Mouse (Mus musculus): ENCODE measurements around the gene Ephb6.
"Not testable (repeated sequence)": the region's sequence is repeated elsewhere in the genome, so short reads cannot be mapped to it uniquely, and the experiment has no call there.

Ephb6 gene

DNA sequence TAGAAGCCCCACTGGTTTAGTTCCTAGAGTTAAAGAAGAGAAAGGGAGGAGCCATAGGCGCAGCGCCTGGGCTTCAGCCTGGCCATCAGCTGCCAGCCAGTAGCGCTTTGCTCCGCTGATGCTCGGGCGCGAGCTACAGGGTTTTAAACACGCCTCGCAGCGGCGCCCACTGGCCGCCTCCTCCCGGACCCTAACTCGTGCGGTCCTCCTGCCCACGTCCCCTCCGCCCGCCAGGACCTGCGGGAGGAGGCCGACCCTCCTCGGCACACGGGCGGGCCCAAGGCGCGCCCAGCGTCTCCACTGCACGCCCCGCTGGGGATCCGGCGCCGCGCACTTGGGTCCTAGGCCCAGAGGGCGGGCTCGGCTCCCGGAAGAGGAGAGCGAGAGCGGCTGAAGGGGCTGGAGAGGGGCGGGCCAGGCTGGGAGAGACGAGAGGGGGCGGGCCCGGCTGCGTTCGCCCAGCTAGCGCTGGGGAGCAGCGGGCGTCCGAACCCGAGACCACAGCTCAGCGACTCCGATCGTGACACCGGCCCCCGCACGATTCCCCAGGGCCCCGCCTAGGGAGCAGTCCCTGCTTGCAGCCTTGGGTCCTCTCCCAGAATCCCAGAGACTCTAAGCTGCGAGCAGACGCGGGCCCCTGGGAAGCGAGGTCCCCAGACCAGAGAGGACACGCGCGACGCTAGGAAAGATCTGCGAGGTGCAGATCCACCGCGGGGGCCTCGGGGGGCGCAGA, at the start of gene Ephb6:
Gene Ephb6, plus strand, starts transcription at position 422 of the 733 bp plus-strand sequence.
- DNase-seq (ENCODE audit: low spot score in 2 of 2): no peak

DNA sequence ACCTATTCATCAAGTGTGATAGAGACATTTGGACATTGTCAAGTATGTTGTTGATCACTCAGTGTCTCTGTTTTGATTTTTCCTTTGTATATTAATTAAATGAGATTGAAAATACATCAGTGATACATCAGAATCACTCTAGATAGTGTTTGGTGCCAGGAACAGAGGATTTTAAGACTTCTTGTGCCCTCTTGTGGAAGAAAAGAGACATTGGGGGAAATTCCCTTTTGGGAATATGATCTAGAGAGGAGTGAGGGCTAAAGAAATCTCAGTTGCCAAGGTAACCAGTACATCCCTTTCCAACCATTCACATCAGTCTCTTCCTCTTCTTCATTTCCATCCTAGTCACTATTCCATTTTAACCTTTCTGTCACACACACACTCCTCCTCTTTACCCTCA, 48.9 kb upstream of the Ephb6 start:
- DNase-seq (ENCODE audit: low spot score in 2 of 2): no peak

DNA sequence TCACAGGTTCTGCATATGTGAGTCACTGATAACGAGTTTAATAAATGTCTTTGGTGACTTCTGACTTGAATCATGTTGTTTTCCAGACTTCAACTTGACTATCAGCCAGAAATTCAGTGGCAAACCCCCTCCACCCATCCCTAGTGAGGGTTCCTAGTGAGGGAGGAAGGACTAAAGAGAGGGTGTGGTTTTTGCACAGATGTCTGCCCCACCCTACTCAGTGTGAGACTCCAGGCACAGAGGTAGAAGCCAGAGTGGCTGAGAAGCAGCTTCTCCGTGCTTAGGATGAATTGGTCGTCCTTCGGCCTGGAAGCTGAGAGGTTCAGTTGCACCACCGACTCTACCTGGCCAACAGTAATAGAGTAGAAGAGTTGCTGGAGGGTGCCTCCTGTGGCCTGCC, 47.8 kb upstream of the Ephb6 start:
- no peak for DNase-seq (ENCODE audit: low spot score in 2 of 2)

- no peak for DNase-seq (ENCODE audit: low spot score in 2 of 2)
Observed at GRCm38 (mm10) chr6:41558271-41558670, 47.0 kb upstream of the Ephb6 start.

DNA sequence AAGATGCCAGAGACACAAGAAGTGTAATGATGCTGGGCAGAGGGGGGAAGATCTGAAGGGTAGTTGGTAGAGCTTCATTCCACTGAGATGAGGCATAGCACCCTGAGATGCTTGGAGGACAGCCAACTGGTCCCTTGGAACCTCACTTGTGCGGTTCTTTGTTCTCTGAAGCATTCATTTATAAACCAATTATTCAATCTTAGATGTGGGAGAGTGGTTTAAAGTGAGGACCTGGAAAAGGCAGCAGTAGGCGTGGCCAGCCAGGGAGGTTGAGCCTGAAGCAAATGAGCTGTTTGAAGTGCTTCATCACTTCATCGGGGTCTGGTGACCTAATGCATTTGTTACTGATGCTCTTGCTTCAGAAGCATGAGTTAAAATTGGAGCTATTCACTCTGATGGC, 46.0 kb upstream of the Ephb6 start:
- DNase-seq (ENCODE audit: low spot score in 2 of 2): no peak

GRCm38 (mm10) chr6:41560273-41560672, 45.0 kb upstream of the Ephb6 start:
- DNase-seq (ENCODE audit: low spot score in 2 of 2): peak in 1 of 2 experiments; percentile 40

DNA sequence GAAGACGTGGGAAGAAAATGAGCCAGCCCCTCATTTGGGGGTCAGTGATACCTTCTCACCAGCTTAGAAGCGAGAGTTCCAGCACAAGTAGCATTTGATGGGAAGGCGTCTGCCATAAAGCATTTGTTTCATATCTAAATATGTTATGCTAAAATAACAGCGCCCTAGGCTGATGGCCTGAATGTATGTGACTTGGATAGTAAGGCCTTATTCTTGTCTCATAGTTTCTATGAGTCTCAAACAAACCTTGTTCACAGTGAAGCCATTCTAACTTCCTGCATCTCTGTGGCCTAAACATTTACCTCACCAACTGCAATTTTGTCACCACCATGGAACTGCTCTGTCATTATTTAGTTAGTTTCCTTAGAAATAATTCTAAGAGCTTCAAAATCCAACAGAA, 42.7 kb upstream of the Ephb6 start:
- no peak for DNase-seq (ENCODE audit: low spot score in 2 of 2)

GRCm38 (mm10) chr6:41563104-41563951, 42.0 kb upstream of the Ephb6 start:
- DNase-seq (ENCODE audit: low spot score in 2 of 2): not testable (repeated sequence)

DNA sequence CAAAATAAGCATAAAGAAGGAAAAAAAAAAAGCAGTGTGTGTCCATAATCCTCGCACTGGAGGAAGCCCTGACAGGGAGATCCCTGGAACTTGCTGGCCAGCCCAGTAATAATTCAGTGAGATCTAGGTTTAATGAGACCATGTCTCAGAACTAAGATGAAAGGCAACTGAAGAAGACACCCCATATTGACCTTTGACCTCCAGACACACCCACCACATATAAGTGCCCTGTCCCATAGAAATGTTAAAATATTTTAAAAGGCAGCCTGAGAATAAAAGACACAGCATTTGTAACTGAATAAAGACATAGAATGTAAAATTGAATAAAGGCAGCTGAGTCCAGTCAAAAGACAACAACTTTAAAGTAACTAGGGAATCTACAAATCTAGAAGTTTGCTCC, 40.0 kb upstream of the Ephb6 start:
- DNase-seq (ENCODE audit: low spot score in 2 of 2): no peak

DNA sequence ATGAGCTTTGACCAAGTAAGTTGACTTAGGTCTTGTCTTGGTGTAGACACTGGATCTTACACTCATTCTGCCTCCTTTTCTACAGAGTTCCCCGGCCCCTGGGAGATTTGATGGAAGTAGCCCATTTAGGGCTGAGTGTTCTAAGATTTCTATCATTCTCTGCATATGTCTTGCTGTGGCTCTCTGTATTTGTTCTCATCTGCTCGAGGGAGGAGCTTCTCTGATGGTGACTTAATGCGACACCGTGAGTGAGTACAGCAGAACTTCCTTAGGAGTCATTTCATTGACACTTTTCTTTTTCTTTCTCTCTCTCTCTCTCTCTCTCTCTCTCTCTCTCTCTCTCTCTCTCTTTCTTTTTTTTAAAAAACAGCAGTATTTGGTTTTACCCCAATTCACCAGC, 38.3 kb upstream of the Ephb6 start:
- no peak for DNase-seq (ENCODE audit: low spot score in 2 of 2)

- DNase-seq (ENCODE audit: low spot score in 2 of 2): no peak
Observed at GRCm38 (mm10) chr6:41569078-41569477, 36.2 kb upstream of the Ephb6 start.

DNA sequence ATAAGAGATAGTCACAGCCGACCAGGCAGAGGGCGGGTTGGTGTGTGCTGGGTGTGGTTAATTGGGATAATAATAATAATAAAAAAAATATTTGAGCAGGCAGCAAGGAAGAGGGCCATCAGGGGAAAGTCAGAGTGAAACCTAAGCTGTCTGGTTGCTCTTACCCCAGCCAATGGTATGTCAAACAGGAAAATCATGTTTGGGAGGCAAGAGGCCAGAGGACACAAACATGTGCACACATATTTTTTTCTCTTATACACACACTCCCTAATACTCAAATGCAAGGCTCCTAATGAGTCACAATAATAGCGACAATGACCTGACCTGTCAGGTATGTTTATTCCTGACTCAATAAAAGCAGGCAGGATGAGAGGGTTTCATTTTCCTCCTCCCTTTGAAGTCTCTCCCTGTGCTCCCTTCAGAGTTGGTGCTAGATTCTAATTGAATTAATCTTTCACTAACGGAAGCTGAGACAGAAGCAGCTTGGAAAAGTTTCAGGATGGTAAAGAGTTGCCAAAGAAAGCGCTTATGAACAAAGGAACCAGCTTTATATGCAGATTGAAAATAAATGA, 28.7 kb upstream of the Ephb6 start:
- no peak for DNase-seq (ENCODE audit: low spot score in 2 of 2)

- DNase-seq (ENCODE audit: low spot score in 2 of 2): no peak
Observed at GRCm38 (mm10) chr6:41577297-41577696, 28.0 kb upstream of the Ephb6 start.

- DNase-seq (ENCODE audit: low spot score in 2 of 2): no peak
Observed at GRCm38 (mm10) chr6:41581295-41581694, 24.0 kb upstream of the Ephb6 start.

DNA sequence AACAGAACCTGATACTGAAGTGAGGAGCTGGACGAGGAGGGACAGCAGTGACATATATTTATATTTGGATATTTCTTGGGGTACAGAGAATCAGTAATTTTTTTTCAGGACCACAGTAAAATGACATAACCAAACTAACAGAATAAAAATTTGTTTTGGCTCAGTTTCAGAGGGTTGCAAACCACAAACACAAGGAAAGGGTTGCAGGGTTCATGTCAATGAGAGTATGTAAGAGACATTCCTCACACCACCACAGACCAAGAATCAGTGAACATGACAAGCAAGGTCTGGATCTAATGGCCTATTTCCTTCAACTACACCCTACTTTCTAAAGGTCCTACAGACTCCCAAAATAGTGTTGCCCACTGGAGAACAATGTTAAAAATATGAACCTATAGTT, 23.1 kb upstream of the Ephb6 start:
- no peak for DNase-seq (ENCODE audit: low spot score in 2 of 2)

GRCm38 (mm10) chr6:41604401-41605050, 756 bp upstream of the Ephb6 start:
- DNase-seq (ENCODE audit: low spot score in 2 of 2): no peak

- no peak for DNase-seq (ENCODE audit: low spot score in 2 of 2)
Observed at GRCm38 (mm10) chr6:41605794-41606104, 467 bp downstream of the Ephb6 start.

GRCm38 (mm10) chr6:41606214-41606613, 932 bp downstream of the Ephb6 start:
- DNase-seq (ENCODE audit: low spot score in 2 of 2): peak in 1 of 2 experiments; percentile 68

DNA sequence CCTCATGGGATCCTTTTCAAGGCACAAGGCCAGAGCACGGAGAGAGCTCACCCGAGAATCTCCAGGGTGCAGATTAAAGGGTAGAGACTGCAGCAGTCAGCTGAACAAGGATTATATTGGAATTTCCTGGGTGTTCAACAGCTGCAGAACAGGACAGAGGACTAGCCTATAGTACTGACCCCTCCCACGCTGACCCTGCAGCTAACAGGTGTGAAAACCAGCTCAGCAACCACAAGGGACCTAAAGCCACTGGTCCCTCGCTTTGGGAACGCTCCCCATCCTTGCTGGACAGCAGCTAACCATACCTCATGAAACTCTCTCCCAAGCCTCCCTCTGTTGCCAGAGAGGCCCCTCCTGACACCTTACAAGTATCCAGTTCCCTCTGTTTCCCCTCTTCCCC, 2.4 kb downstream of the Ephb6 start:
- DNase-seq (ENCODE audit: low spot score in 2 of 2): no peak

DNA sequence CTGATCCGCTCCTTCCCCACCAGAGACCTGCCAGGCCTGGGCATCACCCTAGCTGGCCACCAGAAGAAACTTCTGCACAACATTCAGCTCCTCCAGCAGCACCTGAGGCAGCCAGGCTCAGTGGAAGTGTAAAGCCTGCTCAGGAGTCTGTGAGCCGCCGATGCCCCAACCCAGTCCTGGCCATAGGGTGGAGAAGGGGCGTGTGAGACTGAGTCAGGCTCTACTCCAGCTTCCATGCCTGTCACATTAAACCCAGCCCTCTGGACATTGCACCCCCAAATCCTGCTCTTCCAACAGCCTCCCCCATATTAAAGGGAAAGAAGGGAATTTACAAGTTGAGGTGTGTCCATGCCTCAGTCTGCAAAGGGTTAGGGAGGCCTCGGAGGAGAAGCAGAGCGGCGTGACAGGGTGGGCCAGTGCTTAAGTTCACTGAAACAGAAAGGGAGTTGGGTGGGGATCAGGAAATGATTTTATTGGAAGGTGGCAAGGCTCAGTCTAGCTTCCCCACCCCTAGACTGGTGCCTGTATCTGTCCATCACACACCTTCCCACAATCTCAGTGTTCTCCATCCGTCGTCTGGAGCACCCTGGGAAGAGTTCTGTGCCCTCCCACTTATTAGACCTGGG, 15.0 kb downstream of the Ephb6 start:
- DNase-seq (ENCODE audit: low spot score in 2 of 2): no peak

DNA sequence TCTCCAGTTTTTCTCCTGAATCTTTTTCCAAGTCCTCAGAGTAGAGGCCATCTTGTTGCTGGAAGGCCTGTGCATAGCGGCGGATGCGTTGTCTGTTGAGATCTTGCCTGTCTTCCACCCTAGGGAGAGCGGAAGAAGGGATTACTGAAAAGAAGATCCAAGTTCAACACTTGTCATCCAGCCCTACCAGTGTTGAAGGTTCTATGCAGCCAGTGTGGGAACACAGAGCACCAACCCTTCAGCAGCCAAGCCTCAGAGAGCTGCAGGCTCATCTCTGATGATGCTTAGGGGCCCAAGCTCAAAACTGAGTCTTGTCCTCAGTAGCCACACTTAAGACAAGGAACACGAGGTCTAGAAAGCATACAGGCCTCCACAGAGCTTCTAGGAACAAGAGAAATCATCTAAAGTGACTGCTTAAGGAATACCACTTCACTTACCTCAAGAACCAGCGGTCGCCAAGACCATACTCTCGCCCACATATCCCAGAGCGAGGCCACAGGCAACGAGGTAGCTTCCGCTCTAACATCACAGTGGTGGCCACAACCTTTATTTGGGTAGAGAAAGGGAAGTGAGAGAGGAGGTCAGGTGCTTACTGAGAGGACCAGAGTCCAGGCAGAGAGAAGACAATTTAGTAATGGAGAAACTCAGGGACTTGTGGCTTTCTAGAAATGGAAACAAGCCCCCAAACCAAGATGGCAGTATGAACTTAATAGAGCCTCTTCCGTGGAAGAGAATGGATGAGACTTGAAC, 16.1 kb downstream of the Ephb6 start:
- DNase-seq (ENCODE audit: low spot score in 2 of 2): no peak

Data from left cerebral cortex, adult 9 months (tissue).